Mouse (Mus musculus) liver, postnatal 0 days (tissue): ENCODE data around the gene Wfdc15a.

Experiments
- CTCF ChIP-seq: sonication (generic); IDR thresholded peaks from 2 replicates; pipeline ENCODE4 v1.5.1; 2016; ENCODE audit warnings: antibody characterized with exemption, low read depth
- EP300 ChIP-seq: IDR thresholded peaks from 2 replicates; pipeline ENCODE4 v1.6.1; 2016; ENCODE audit warnings: antibody characterized with exemption, low read depth, mild to moderate bottlenecking

DNA sequence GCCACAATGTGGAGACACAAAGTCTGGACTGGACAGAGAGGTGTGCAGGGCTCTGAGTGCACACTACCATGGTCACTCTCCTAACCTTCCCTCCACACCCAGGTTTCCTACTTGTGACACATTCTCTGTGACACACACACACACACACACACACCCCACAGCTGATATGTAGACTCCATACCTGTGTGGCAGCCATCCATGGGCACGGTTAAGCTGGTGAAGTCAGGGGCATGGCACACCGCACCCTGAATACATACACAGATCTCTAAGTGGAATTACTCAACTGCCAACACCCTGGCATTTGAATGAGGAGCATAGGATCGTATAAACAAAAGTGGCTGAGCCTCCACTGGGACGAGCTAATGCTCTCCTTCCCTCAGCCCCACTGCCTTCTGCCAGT lies 19.2 kb downstream of the Wfdc15a start:
- TF ChIP-seq CTCF, result no peak
- TF ChIP-seq EP300, result no peak
